Mouse (Mus musculus) megakaryocyte, adult 5-6 weeks (primary cell): ENCODE data around the gene N4bp1. TPM values are rescaled to one million over a fixed set of nuclear protein-coding genes. Genes with fewer than 3 reads are reported as not detected.

Source experiments
- ATAC-seq: 2 replicates; pipeline ENCODE4 v1.8.0; 2016; ENCODE audit warnings: mild to moderate bottlenecking, inconsistent platforms; ENCODE audit not compliant: poor library complexity, severe bottlenecking
- total RNA-seq, 2 experiments: library from RNA; stranded (forward) in 1 of 2; stranded (reverse) in 1 of 2; fragments of 153-499, 151-499 nt in 1 of 2; fragments of 221-1000, 200-1000 nt in 1 of 2; gene quantifications; 2 replicates each; pipeline versions ENCODE4 v1.2.3 to v1.2.4; 2015 to 2017

Gene N4bp1
- total RNA-seq, 2 experiments from 2014 or later = 27.2 to 36.1 TPM

DNA sequence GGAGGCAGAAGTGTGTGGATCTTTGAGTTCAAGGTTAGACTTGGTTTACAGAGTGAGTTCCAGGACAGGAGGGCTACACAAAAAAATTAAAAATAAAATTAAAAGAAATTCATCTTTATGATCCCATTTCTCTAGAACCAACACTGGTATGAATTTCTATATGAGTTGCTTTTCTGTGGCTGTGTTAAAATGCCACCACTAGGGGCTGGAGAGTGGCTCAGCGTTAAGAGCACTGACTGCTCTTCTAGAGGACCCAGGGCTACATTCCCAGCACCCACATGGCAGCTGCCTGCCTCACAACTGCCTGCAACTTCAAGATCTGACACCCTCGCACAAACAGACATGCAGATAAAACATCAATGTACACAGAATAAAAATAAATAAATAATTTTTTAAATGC, 56.1 kb downstream of the N4bp1 start:
- ATAC-seq = no peak

GRCm38 (mm10) chr8:86827199-86827598, 57.9 kb downstream of the N4bp1 start:
- ATAC-seq = no peak

GRCm38 (mm10) chr8:86826538-86826937, 58.5 kb downstream of the N4bp1 start:
- no peak for ATAC-seq

DNA sequence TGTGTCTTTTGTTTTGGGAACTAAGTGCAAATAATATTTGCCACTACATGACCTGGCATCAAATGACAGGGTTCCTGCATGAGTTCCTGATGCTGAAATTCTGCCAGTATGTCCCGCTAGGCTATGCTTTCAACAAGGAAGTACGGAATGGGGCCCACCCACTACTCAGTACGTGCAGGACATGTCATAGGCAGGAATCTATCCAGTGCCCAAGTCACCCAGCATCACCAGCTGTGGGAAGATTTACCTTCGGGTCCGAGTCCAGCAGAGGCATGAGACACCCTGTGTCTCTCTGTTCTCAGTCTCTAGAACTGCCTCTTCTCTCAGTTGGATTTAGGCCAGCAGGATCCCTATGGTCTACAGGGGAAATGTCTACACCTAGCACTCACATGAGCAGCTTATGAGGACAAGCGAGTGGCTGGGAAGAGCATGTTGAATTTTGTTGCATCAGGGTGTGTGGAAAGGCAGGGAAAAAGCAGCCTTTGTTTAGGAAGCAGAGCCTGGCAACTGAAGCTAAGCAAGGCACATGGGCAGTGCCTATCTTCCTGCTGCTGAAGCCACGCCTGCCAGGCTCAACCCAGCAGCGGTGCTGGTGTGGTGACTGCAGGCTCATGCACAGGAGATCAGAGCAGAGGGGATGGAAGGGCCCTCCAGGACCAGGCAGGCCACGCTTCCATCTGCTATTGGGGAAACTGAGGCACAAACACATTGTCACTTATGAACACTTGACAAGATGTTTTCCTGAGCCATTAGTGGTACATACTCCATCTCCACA, 59.2 kb downstream of the N4bp1 start:
- ATAC-seq = no peak

- no peak for ATAC-seq
Observed at GRCm38 (mm10) chr8:86824735-86825134, 60.3 kb downstream of the N4bp1 start.

- ATAC-seq = peak; percentile 90
Observed at GRCm38 (mm10) chr8:86820756-86821201, 64.3 kb downstream of the N4bp1 start.

GRCm38 (mm10) chr8:86820186-86820755, 64.8 kb downstream of the N4bp1 start:
- no peak for ATAC-seq

GRCm38 (mm10) chr8:86819426-86819825, 65.6 kb downstream of the N4bp1 start:
- ATAC-seq = no peak

DNA sequence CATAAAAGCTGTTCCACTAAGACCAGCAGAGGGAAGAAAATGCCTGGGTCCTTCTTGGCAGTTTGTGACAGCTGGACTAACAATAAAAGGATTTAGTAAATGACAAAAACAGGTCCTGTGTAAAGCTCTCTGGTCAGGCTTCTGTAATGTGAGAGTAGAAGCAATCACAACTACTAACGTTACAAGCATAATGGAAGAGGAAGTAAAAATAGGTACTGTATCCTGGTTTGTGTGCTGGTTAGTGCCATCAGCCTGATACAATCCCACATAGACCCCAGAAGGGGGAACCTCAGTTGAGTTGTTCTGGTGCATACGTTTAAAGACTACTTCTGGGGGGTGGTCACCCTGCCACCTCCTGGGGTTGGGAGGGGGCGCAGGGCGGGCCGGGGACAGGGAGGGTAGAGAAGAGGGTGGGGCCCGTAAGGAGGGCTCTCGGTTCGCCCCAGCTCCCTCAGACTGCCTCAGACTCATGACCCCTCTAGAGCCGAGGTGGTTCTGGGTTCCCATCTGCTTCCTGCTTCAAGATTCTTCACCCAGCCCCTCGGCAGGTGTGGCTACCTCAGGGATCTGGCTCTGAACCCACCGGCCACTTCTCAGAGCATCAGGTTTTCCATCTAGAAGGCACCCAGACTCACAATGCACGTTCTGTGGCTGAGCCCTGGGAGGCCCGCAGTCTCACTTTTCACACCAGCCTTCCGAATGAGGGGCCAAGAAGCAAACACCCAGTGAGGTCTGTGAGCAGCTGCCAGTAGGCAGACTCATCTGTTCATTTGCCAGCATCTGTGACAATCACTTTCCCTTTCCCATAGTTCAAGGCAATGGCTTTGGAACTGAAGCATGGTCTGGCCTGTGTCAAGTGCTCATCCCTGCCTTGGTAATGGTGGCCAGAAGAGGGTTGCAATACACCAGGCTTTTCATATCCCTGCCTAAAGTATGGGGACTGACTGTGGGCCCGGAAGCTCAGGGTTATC, 75.8 kb downstream of the N4bp1 start:
- ATAC-seq = 0 out of 2 replicates have a peak, but pooled peaks have one; percentile 49

- ATAC-seq = peak; percentile 26
Observed at GRCm38 (mm10) chr8:86808239-86808638, 76.8 kb downstream of the N4bp1 start.

DNA sequence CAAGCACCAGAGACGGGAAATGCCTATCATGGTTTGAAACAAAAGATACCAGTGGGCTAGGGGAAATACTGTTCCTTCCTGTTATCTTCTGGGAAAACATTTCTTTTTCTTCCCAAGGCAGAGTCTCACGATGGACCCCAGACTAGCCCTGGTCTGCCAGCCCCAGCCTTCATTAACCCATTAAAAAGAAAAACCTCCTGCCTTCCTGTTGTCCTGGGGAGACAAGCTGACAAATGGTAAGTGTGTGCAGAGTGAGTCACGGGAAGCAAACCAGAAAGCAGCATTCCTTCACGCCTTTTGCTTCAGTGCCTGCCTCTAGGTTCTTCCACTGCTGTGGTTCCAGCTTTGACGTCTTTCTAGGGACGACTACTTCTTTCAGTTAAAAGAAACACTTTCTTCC, 83.1 kb downstream of the N4bp1 start:
- no peak for ATAC-seq

DNA sequence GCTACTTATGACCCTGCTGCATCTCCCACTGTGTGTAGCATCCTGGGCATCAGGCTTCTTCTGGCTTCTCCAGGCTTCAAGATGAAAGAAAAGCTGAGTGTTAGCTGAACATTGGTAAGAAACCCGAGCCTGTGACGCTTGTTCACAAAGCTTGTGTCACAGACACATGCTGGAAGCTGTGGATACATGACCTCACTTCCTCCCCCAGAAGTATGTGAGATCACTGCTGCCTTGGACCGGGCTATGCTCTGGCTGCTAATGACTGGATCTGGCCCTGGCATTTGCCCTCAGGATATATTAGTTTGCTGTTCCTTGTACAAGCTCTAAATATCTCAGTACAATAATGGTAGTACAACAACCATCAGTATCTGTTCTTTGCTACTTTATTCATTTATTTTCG, 84.1 kb downstream of the N4bp1 start:
- ATAC-seq = no peak

DNA sequence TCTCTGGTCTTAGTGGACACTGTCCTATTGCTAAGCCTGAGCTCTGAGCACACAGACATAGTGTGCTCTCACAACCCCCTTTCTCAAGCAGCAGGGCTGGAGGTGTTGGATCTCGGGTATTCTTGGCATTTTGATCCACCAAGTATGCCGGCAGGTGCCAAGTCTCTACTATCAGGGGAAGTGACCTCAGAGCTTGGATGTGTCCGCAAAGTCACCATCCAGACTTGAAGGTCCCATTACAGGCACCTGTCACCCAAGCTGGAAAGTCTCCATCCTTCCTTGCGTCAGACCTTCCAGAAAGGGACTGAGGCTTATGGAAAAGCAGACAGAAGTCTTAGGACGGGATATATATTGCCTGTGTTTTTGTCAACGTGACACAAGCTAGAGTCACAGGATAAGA, 86.9 kb downstream of the N4bp1 start:
- ATAC-seq = no peak

DNA sequence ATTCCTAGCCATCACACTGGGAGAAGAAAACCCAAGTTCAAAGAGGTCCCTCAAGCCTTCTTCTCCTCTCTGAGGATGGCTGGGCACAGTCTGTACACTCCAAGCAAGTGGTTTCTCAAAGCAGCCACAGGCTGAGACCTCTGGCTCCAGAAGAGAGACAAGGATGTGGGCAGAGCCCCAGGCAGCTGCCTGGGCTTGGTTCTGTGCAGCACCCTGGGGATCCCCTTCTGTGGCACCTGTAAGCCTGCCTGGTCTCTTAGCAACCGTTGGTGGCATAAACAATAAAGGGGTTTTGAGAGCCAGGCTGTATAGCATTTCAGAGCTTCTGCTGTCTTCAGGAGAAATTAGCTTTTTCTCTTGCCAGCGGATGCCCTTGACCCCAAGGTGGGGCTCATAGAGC, 87.4 kb downstream of the N4bp1 start:
- ATAC-seq = 0 out of 2 replicates have a peak, but pooled peaks have one; percentile 21

- ATAC-seq = no peak
Observed at GRCm38 (mm10) chr8:86794716-86795115, 90.3 kb downstream of the N4bp1 start.

DNA sequence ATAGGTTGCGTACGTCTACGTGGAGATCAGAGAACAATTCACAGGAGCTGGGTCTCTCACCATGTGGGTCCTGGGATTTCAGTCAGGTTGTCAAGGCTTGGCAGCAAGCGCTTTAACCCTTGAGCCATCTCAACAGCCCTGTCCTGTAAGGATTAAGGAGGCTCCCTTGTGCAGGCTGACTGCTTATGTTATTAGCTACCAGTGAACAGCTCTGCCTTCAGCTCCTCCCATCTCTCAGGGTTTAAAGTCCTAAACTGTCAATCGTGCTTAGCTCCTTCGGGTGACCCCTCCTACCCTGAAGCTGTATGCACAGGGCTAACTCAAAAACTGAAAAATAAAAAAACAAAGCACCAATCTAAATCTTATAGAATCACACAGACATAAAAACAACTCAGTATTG, 93.5 kb downstream of the N4bp1 start:
- ATAC-seq = no peak

DNA sequence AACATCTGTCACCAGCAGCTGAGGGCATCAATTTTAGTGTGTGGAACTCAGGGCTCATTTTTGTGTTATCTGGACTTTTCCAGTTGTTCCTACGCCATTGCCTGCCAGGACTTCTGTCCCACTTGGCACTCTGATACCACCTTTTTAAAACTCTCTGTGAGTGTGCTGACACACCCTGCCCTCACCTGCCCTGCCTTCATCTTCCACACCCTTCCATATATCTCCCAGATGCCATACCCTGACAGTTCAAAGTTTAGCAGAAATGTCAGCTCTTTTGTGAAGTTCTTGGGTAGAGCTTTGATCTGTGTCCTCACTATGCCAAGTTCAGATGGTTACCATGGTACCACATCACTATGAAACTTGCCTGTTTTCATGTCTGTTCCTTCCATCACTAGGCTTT, 95.5 kb downstream of the N4bp1 start:
- ATAC-seq = no peak

- no peak for ATAC-seq
Observed at GRCm38 (mm10) chr8:86787891-86788420, 97.1 kb downstream of the N4bp1 start.

- ATAC-seq = no peak
Observed at GRCm38 (mm10) chr8:86786498-86786897, 98.6 kb downstream of the N4bp1 start.

DNA sequence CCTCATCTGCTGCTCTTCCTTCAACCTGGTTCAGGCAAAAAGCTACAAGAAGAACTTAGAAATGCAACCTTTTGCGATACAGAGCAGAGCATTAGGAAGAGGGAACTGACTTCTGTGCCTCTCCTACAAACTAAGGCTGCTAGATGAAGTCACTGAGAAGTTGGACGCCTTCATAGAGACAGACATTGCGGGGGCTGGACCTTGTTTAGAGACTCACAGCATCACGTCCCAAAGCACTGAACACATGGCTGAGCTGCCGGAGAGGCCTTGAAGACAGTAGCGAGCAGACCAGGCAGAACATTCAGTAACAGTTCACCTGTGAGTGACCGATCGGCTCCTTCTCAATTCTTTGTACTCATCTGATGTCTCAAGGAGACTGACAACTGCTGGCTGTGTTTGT, 104.0 kb downstream of the N4bp1 start:
- ATAC-seq = no peak

DNA sequence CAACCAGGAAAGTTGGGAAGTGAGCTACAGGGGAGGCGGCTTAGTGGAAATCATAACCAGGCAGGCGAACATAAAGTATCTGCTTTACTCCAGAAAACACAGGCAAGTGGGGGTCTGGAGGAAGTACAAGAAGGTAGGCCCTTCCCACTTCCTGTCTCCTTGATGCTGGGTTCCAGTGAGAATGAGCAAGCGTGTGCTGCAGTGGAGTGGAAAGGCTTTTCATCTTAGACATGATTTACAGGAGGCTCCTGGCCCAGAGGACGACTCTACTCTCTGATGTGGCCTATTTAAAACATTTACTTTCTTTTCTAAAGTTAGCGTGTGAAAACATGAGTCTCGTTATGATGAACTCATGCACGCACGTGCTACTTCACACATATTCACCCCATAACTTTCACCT, 105.9 kb downstream of the N4bp1 start:
- ATAC-seq = no peak
